Mouse (Mus musculus) liver, adult 2 months (tissue): ENCODE results near the gene Cttn.

Experiments used
- CTCF ChIP-seq: fragments of 200-500 bp; IDR thresholded peaks from 2 replicates; pipeline ENCODE4 v1.5.1; 2011; ENCODE audit warnings: low read depth, low read length, control low read depth
- POLR2A ChIP-seq: fragments of 200-500 bp; IDR thresholded peaks from 2 replicates; pipeline ENCODE4 v1.6.1; 2011; ENCODE audit warnings: low read length, control low read depth; ENCODE audit not compliant: insufficient read depth; ENCODE audit errors: extremely low read depth

DNA sequence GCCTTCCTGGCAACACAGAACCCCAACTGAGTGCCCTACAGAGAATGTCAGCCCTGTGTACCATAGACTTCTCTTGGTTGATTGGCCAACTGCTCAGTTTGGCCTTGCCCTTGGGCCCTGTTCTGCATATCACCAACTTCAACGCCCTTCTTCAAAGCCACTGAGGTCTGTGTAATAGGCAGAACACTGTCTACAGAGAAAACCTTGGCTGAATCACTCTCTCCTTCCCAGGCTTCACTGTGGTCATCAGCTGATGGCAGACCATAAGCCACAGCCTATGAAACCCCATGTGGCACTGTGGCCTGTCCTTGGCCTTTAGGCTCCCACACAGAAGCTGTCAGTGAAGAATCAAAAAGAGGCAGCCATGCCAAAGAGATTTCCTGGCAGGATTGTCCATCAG is 11.9 kb downstream of the Cttn start:
- TF ChIP-seq POLR2A (no peak), CTCF (no peak)
